Mouse (Mus musculus) layer of hippocampus, postnatal 36 days (tissue): ENCODE results near the gene Acy3. TPM values are rescaled to one million over a fixed set of nuclear protein-coding genes. Genes with fewer than 3 reads are reported as not detected.
A peak's percentile ranks its signal among the peaks of the same experiment; 100 is the strongest.
"Not testable (repeated sequence)": the region's sequence is repeated elsewhere in the genome, so short reads cannot be mapped to it uniquely, and the experiment has no call there.

Source experiments
- DNase-seq, 2 experiments: peaks; one replicate each; pipeline ENCODE4 v3.0.0; 2022
- total RNA-seq, 2 experiments: library from RNA; stranded (reverse); gene quantifications; 2 replicates each; pipeline ENCODE4 v1.2.3; 2021

Acy3 gene
- total RNA-seq, 2 experiments from 2014 or later = 1.4 TPM

GRCm38 (mm10) chr19:4003641-4004040 lies 17.3 kb downstream of the Acy3 start:
- DNase-seq = no peak

DNA sequence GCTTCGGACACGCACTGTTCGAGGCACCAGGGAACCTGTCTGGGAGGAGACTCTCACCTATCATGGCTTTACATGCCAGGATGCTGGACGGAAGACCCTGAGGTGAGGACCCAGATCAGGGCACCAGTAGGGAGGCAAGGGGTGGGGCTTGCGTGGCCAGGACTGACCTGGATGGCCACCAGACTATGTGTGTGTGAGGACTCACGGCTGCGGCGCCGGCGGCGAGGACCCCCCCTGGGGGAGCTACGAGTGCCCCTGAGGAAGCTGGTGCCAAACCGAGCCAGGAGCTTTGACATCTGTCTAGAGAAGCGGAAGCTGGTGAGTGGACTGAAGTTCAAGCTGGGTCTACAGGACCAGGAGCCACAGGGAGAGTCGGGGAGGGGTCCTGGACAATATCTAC lies 18.0 kb downstream of the Acy3 start:
- no peak for DNase-seq

- DNase-seq = no peak
These were observed 18.7 kb downstream of the Acy3 start for GRCm38 (mm10) chr19:4005091-4005490.

GRCm38 (mm10) chr19:4005971-4006370 lies 19.6 kb downstream of the Acy3 start:
- no peak for DNase-seq

DNA sequence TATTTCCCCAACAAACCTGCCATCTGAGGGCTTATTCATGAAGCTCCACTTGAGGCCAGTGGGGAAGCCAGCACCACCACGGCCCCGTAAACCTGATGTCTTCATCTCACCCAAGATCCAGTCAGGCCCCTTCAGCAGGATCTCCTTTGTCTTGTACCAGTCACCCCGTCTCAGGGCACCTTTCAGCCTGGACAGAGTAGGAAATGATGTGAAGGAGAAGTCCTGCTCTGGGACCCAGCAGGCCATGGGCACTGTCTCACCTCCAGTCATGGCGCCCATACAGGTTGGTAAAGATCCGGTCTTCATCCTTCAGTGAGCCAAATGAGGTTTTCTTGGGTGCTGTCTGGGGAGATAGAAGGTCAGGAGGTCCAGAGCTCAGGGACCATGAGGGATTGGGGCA lies 24.7 kb downstream of the Acy3 start:
- DNase-seq = no peak

DNA sequence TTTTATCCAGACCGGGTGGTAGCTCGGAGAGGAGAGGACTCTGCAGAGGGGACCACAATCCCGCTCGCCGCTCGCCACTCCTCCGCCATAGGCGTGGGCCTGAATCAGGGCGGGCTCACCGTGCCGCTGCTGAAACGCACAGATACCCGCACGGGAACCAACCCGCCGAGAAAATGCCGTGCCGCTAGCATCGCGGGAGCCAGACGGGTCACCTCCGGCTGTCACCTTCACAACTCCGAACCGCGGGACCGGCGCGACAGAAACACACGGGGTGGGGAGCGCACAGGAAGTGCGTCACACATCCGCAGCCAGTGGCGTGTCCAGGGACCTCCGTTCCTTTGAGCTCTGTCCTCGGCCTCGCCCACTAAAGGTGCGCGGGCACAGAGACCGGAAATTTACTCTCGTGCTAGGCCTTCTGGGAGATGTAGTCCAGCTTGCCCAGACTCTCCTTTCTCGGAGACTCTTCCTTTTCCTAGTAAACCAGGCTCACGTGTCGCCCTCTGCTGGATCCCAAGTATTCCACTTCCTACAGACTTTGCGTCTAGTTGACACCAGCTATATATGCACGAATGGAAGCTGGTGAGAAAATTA lies 26.2 kb downstream of the Acy3 start, which contains the start of gene Ndufv1:
Gene Ndufv1 (minus strand): TSS at position 375 of the 591 bp plus-strand sequence.
- DNase-seq = peak; percentile 96 to 98

GRCm38 (mm10) chr19:4013066-4013465 lies 26.7 kb downstream of the Acy3 start:
- no peak for DNase-seq

DNA sequence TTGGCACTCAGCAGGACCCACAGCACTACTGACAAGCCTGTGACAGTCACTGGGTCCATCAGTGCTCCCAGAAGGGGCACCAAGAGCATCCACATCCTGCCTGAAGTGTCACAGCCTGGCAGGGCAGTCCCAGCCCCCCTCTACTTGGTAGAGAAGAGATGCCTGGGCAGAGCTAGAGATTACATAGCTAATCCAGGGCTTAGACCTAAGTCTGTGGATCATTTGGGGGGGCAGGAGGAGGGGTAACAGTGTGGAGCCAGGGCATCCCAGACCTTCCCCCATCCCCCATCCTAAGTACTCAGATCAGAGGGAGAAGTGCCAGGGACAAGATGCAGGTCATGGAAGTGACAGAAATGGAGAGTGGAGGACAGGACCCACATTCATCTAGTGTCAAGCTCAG lies 28.4 kb downstream of the Acy3 start:
- no peak for DNase-seq

DNA sequence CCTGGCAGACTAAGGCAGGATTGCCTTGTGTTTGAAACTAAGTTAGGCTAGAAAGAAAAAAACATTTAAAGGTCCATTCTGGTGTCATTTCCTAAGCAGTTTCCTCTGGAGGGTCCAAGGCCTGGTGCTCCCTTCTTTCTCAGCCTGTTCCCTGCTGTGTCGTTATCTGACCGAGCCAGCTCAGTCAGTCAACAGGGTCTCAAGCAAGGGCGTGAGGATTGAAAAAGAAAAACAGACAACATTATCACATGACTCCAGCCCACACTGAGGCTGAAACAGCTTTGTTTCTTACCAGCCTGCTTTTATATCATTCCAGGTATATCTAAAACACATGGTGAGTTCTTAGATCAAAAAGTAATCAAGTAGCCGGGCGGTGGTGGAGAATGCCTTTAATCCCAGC lies 29.3 kb downstream of the Acy3 start:
- DNase-seq = no peak

- DNase-seq = no peak
These were observed 31.7 kb downstream of the Acy3 start for GRCm38 (mm10) chr19:4017921-4018587.

GRCm38 (mm10) chr19:4018743-4019583 lies 32.6 kb downstream of the Acy3 start:
- peak; percentile 71 to 77 for DNase-seq

GRCm38 (mm10) chr19:4023185-4023584 lies 36.8 kb downstream of the Acy3 start:
- no peak for DNase-seq

GRCm38 (mm10) chr19:4027576-4027975 lies 41.2 kb downstream of the Acy3 start:
- DNase-seq = no peak

DNA sequence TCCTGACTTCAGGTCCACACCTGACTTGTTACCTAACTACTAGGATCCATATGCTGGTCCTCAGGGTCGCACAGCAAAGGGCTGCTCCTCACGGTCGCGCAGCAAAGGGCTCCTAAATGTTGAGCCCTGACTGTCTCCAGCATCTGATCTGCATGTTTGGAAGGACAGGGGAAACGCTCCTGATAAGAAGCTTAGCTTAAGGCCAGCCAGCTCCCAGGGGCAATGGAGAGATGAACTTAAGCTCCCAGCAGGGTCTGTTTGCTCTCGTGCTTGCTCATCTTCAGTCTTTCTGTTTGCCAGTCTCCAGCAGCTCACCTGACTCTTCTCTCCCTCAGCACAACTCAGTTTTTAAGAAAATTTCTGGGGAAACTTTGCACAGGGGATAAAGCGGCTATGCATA lies 46.3 kb downstream of the Acy3 start:
- no peak for DNase-seq

DNA sequence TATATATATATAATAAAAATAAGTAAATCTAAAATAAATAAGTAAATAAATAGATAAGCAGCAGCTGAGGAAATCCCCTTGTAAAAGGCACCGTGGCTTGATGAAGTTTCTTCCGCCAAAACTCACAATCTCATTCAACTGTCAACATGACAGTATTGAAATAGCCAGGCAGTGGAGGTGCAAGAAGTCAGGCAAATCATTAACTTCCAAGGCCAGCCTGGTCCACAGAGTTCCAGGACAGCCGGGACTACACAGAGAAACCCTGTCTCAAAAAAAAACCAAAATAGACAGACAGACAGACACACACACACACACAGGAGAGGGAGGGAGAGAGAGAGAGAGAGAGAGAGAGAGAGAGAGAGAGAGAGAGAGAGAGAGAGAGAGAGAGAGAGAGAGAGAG lies 46.9 kb downstream of the Acy3 start:
- no peak for DNase-seq

DNA sequence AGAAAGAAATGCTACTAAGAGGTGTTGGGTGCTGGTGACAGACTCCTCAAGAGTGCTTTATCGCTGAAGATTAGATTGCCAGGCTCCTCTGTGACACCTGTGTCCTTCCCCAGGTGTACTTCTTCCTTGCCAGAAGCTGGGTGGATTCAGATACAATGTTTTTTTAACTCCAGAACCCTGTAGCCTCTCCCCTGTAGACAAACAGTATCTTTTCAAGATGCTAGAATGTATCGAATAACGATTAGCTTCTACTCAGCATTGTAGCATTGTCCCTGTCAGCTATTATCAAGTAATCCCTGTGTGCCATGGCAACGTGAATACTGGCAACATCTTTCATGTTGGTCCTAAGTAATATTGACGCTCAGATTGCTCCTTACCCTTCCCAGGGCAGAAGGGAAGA lies 47.4 kb downstream of the Acy3 start:
- no peak for DNase-seq

- no peak for DNase-seq
These were observed 50.1 kb downstream of the Acy3 start for GRCm38 (mm10) chr19:4036327-4037045.

GRCm38 (mm10) chr19:4037154-4037787 lies 50.9 kb downstream of the Acy3 start:
- not testable (repeated sequence) for DNase-seq

- DNase-seq = peak; percentile 86
These were observed 51.4 kb downstream of the Acy3 start, which contains the start of gene Gstp1 for GRCm38 (mm10) chr19:4037788-4038232. TSS of gene Gstp1 (minus strand) at chr19:4037985.
